Mouse (Mus musculus) limb, embryonic 12.5 days (tissue): ENCODE data around the gene Omt2b. TPM values are rescaled to one million over a fixed set of nuclear protein-coding genes. Genes with fewer than 3 reads are reported as not detected.
"Not testable (repeated sequence)": the region's sequence is repeated elsewhere in the genome, so short reads cannot be mapped to it uniquely, and the experiment has no call there.

Experiments used
- ATAC-seq: fragments of 200-750 bp; cut with Nextera tagmentation; 2 replicates; pipeline ENCODE4 v1.8.0; 2017; ENCODE audit warnings: low read depth, moderate TSS enrichment; ENCODE audit not compliant: insufficient number of reproducible peaks, insufficient read depth, low FRiP score, low TSS enrichment
- H3K27ac ChIP-seq: fragments of 300-500 bp; sonication (generic); 2 replicates; pipeline ENCODE4 v1.5.1; 2016; ENCODE audit warnings: mild to moderate bottlenecking, moderate library complexity
- H3K27me3 ChIP-seq: fragments of 300-500 bp; sonication (generic); 2 replicates; pipeline ENCODE4 v1.6.1; 2016; ENCODE audit warnings: mild to moderate bottlenecking, moderate library complexity
- H3K36me3 ChIP-seq: fragments of 300-500 bp; sonication (generic); 2 replicates; pipeline ENCODE4 v1.6.1; 2016; ENCODE audit warnings: mild to moderate bottlenecking, moderate library complexity
- H3K4me1 ChIP-seq: fragments of 300-500 bp; sonication (generic); replicated peaks from 2 replicates; pipeline ENCODE4 v1.6.1; 2016
- H3K4me2 ChIP-seq: fragments of 300-500 bp; sonication (generic); 2 replicates; pipeline ENCODE4 v1.6.1; 2016; ENCODE audit warnings: mild to moderate bottlenecking, moderate library complexity
- H3K4me3 ChIP-seq: fragments of 300-500 bp; sonication (generic); replicated peaks from 2 replicates; pipeline ENCODE4 v1.5.1; 2016; ENCODE audit warnings: mild to moderate bottlenecking
- H3K9ac ChIP-seq: fragments of 300-500 bp; sonication (generic); replicated peaks from 2 replicates; pipeline ENCODE4 v1.6.1; 2016; ENCODE audit warnings: mild to moderate bottlenecking, moderate library complexity
- H3K9me3 ChIP-seq: fragments of 300-500 bp; sonication (generic); 2 replicates; pipeline ENCODE4 v1.6.1; 2016; ENCODE audit warnings: mild to moderate bottlenecking, moderate library complexity
- WGBS: fragments of 180-500 bp; shearing (Covaris S2); methylation state at CpG from one replicate; pipeline ENCODE4 v1.1.7; 2016; 5-methylcytosine and 5-hydroxymethylcytosine counted together
- polyA plus RNA-seq: library from polyadenylated mRNA; unstranded; fragments of >200 nt; fragmentation: Nextera tagmentation; extraction: Ambion mirVana; gene quantifications from 2 replicates; pipeline ENCODE4 v1.2.1, GENCODE M21; 2016

Gene Omt2b
- polyA plus RNA-seq, 1 experiment from 2014 or later, result not detected

- Histone ChIP-seq H3K4me1 (no peaks in the 10 kb centered on the region), H3K9ac (no peak overlapping the region), H3K4me2 (no peak overlapping the region), H3K9me3 (no peaks in the 10 kb centered on the region), H3K36me3 (no peaks in the 10 kb centered on the region), H3K27ac (no peak overlapping the region), H3K4me3 (no peak overlapping the region), H3K27me3 (no peaks in the 10 kb centered on the region)
- no peak for ATAC-seq
- 37% methylated on average over 1 of the region's 1 CpGs for WGBS
Measured at GRCm38 (mm10) chr9:78319499-78319898, 7.9 kb upstream of the Omt2b start.

DNA sequence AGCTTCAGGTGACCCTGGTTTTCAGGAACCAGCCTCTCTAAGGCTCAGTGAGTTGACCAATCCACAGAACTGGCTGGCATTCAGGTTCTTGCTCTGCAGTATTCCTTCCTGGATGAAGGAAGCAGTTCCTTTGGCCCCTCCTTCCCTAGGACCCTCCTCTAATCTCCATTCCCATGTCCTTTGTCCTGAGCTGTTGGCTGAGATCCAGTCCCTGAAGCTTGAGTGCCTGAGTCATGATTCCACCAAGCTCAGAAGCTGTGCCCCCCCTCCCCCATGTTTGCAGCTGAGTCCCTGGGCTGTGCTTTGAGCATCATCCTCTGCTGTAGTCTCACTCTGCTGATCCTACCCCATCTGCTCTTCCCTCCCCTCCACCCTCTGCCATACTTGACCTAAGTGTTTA, 9.7 kb downstream of the Omt2b start:
- not testable (repeated sequence) for H3K4me2 ChIP-seq, H3K4me3 ChIP-seq, H3K9ac ChIP-seq, H3K36me3 ChIP-seq, H3K4me1 ChIP-seq, H3K27ac ChIP-seq, H3K27me3 ChIP-seq, ATAC-seq, H3K9me3 ChIP-seq

DNA sequence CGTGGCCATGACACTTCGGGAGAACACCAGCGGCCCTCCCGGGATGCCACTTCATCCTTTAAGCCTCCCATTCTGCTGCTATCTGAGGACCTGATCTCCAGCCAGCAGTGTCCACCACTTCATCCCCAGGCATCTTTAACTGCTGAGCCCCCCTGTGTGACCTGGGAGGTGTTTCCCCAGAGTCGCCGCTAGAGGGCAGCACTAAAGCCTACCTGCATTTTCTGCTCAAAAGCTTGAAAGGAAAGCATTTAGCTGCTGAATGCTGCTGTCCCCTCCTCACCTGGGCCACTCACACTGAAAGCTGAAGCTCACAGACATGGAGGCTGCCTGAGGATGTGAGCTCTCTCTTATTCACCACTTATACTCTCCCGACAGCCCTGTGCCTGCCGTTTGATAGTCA, 12.9 kb downstream of the Omt2b start:
- WGBS, result 19% methylated on average over 8 of the region's 8 CpGs
- not testable (repeated sequence) for H3K36me3 ChIP-seq, H3K27me3 ChIP-seq, H3K9ac ChIP-seq, H3K4me3 ChIP-seq, H3K27ac ChIP-seq, H3K4me2 ChIP-seq, H3K9me3 ChIP-seq, ATAC-seq, H3K4me1 ChIP-seq

DNA sequence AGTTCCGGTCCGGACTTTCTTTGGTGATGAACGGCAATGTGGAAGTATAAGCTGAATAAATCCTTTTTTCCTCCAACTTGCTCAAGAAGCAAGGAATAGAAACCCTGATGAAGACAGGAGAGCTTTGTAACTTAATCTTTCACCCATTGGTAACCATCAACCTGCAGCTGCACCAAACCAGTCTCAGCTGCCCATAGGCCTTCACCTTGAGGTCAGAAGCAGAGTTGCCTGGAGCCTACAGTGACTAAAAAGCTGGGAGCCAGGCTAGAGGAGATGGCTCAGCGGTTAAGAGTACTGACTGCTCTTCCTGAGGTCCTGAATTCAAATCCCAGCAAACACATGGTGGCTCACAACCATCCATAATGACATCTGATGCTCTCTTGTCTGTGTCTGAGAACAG, 15.1 kb downstream of the Omt2b start:
- not testable (repeated sequence) for H3K27ac ChIP-seq, H3K36me3 ChIP-seq, H3K4me2 ChIP-seq, H3K27me3 ChIP-seq, H3K9ac ChIP-seq, ATAC-seq, H3K4me3 ChIP-seq, H3K9me3 ChIP-seq, H3K4me1 ChIP-seq
- WGBS, result 85% methylated on average over 4 of the region's 4 CpGs

DNA sequence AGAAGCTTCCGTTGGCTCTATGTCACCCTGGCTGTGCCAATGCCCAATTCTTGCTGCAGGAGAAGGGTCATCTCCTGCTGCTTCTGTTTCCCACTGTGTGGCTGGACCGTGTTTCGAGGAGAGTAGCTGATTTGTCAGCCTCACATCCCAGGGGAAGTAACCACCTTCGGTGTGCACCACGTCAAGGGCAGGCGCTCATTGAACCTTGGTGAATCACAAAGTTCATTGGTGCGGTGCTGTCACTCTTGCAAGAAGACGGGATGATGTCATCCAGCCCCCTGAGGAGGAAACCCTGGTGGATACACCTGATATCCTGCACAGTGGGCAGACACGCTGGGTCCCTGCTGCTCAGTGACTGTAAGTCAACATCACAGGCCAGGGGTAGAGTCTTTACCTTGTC, 15.7 kb downstream of the Omt2b start:
- not testable (repeated sequence) for H3K4me2 ChIP-seq, H3K4me1 ChIP-seq, H3K9ac ChIP-seq, H3K27ac ChIP-seq, H3K4me3 ChIP-seq, H3K36me3 ChIP-seq, H3K9me3 ChIP-seq, H3K27me3 ChIP-seq, ATAC-seq
- 88% methylated on average over 9 of the region's 9 CpGs for WGBS

DNA sequence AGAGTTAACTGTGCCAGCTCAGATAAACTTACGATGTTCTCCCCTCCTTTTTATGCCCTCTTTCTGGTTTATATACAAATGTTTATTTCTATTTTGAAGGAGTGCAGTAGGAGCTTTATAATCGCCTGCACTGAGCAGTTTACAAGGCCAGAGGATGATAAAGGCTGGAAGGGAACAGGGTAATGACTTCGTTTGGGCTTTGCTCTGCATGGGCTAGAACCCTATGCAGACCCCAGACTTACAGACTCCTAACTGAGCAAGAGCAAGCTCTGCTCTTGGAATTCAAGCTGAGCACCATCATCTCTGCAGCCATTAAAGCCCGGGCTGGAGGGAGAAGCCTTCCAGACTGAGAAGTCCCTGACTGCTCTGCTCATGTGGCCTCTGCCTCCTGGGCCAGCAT, 17.8 kb downstream of the Omt2b start:
- H3K36me3 ChIP-seq, H3K4me3 ChIP-seq, H3K9ac ChIP-seq, H3K9me3 ChIP-seq, H3K4me2 ChIP-seq, H3K27ac ChIP-seq, ATAC-seq, H3K27me3 ChIP-seq, H3K4me1 ChIP-seq: not testable (repeated sequence)
- 36% methylated on average over 4 of the region's 4 CpGs for WGBS

GRCm38 (mm10) chr9:78347004-78347403, 19.6 kb downstream of the Omt2b start:
- Histone ChIP-seq H3K27me3 (no peaks in the 10 kb centered on the region), H3K27ac (no peak overlapping the region), H3K9me3 (no peaks in the 10 kb centered on the region), H3K9ac (no peak overlapping the region), H3K4me2 (no peak overlapping the region), H3K36me3 (no peaks in the 10 kb centered on the region), H3K4me1 (no peaks in the 10 kb centered on the region), H3K4me3 (no peak overlapping the region)
- no peak for ATAC-seq
- WGBS, result 70% methylated on average over 3 of the region's 3 CpGs

DNA sequence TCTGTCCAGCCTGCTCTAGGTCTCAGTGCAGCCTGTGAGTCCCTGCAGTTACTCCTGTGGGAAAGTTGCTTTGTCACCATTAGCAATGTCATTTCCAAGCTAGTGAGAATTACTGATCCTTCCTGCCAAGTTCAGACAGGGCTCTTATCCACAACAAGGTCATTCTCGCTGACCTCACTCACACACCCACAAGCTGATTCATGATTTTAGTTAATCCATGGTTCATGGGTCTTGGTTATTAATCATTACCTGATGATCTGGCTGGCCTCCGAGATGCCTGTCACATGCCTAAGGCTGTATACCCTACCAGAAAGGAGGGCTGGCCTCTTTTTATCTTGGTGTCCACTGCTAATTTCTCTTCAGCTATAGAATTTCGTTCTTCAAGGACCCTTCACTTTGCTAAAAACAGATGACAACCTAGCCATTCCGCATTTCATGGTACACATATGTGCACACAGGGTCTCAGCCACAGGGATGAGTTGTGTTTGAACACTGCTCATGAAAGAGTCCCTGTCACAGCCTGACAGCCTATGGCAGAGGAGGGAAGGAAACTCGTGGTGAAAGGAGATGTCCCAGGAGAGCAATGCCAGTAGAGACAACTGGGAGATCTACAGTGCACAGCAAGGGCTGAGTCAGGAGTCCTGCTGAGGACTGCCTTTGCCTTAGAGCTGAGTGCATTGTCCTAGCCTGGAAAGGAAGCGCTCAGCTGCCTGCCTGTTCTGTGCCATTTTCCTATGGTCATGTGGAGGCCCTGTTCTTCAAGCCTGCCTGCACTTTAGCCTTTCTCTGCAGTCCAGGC, 21.0 kb downstream of the Omt2b start:
- WGBS, result 66% methylated on average over 6 of the region's 6 CpGs

GRCm38 (mm10) chr9:78349141-78349540, 21.8 kb downstream of the Omt2b start:
- H3K4me1 ChIP-seq, H3K9ac ChIP-seq, H3K4me3 ChIP-seq, ATAC-seq, H3K27me3 ChIP-seq, H3K4me2 ChIP-seq, H3K27ac ChIP-seq, H3K9me3 ChIP-seq, H3K36me3 ChIP-seq: not testable (repeated sequence)
- WGBS, result 81% methylated on average over 3 of the region's 3 CpGs

More for the DNA sequence above, 21.0 kb downstream of the Omt2b start:
- not testable (repeated sequence) for H3K4me1 ChIP-seq, H3K4me2 ChIP-seq, H3K27me3 ChIP-seq, ATAC-seq, H3K9me3 ChIP-seq, H3K27ac ChIP-seq, H3K4me3 ChIP-seq, H3K36me3 ChIP-seq, H3K9ac ChIP-seq

GRCm38 (mm10) chr9:78350007-78350406, 22.6 kb downstream of the Omt2b start:
- H3K27me3 ChIP-seq, H3K27ac ChIP-seq, ATAC-seq, H3K4me2 ChIP-seq, H3K4me1 ChIP-seq, H3K9ac ChIP-seq, H3K36me3 ChIP-seq, H3K4me3 ChIP-seq, H3K9me3 ChIP-seq: not testable (repeated sequence)

DNA sequence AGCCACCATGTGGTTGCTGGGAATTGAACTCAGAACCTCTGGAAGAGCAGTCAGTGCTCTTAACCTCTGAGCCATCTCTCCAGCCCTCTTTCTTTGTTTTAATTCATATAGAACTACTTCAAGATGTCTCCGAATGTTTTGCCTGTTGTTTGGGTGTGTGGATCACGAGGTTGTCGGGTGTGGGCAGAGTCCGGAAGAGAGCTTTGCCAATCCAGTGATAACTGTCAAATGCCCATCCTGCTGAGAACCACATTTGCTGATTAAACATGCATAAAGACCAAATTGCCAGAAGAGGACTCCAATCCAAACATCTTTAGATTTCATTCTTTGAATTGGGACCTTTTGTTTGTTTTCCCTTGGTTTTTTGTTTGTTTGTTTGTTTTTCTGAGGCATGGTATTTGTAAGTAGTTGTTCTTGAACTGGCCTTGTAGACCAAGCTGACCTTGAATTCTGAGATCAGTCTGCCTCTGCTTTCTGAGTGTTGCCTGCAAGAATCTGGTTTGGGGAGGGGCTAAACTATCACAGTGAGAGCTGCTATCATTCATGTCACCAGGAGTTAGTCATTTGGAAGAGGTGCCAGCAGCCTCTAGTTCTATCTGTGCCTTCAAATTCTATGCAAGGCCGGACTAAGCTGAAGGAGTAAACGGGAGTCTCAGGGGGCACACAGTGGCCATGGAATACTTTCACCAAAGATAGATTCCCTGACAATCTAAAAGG, 24.3 kb downstream of the Omt2b start:
- no peak for ATAC-seq
- Histone ChIP-seq H3K36me3 (no peaks in the 10 kb centered on the region), H3K4me3 (no peak overlapping the region), H3K9me3 (no peaks in the 10 kb centered on the region), H3K4me2 (no peak overlapping the region), H3K4me1 (no peaks in the 10 kb centered on the region), H3K9ac (no peak overlapping the region), H3K27ac (no peak overlapping the region), H3K27me3 (no peaks in the 10 kb centered on the region)
- 84% methylated on average over 6 of the region's 6 CpGs for WGBS
